Mouse (Mus musculus) stomach, embryonic 14.5 days (tissue): Measurements from ENCODE around the gene Slc22a23. TPM values are rescaled to one million over a fixed set of nuclear protein-coding genes. Genes with fewer than 3 reads are reported as not detected.
A peak's percentile ranks its signal among the peaks of the same experiment; 100 is the strongest.

ENCODE experiments used
- ATAC-seq: fragments of 200-750 bp; cut with Nextera tagmentation; 2 replicates; pipeline ENCODE4 v1.8.0; 2017; ENCODE audit warnings: low read depth, moderate TSS enrichment; ENCODE audit not compliant: insufficient number of reproducible peaks, insufficient read depth, low FRiP score
- H3K27ac ChIP-seq: fragments of 300-500 bp; sonication (generic); 2 replicates; pipeline ENCODE4 v1.5.1; 2014; ENCODE audit warnings: mild to moderate bottlenecking, low read length, moderate library complexity, mixed read lengths
- H3K27me3 ChIP-seq: fragments of 300-500 bp; sonication (generic); 2 replicates; pipeline ENCODE4 v1.6.1; 2014; ENCODE audit warnings: low read length, control low read depth, mixed read lengths; ENCODE audit not compliant: control insufficient read depth, insufficient read depth
- H3K36me3 ChIP-seq: fragments of 300-500 bp; sonication (generic); 2 replicates; pipeline ENCODE4 v1.6.1; 2014; ENCODE audit warnings: mild to moderate bottlenecking, control low read depth, low read length, moderate library complexity, mixed read lengths; ENCODE audit not compliant: control insufficient read depth, insufficient read depth
- H3K4me1 ChIP-seq: fragments of 300-500 bp; sonication (generic); 2 replicates; pipeline ENCODE4 v1.6.1; 2014; ENCODE audit warnings: low read length, control low read depth, mixed read lengths; ENCODE audit not compliant: control insufficient read depth, insufficient read depth
- H3K4me2 ChIP-seq: fragments of 300-500 bp; sonication (generic); replicated peaks from 2 replicates; pipeline ENCODE4 v1.6.1; 2014; ENCODE audit warnings: low read depth, low read length, control low read depth
- H3K4me3 ChIP-seq: fragments of 300-500 bp; sonication (generic); 2 replicates; pipeline ENCODE4 v1.5.1; 2014; ENCODE audit warnings: low read depth, low read length, control low read depth
- H3K9ac ChIP-seq: fragments of 300-500 bp; sonication (generic); replicated peaks from 2 replicates; pipeline ENCODE4 v1.6.1; 2014; ENCODE audit warnings: low read depth, mild to moderate bottlenecking, control low read depth, low read length, moderate library complexity, mixed read lengths
- H3K9me3 ChIP-seq: fragments of 300-500 bp; sonication (generic); 2 replicates; pipeline ENCODE4 v1.6.1; 2016; ENCODE audit warnings: low read depth, low read length, control low read depth; ENCODE audit not compliant: control insufficient read depth
- WGBS: fragments of 180-500 bp; shearing (Covaris S2); extraction: QIAGEN DNeasy Blood & Tissue Kit; methylation state at CpG from one replicate; pipeline ENCODE4 v1.1.7; 2014; 5-methylcytosine and 5-hydroxymethylcytosine counted together
- polyA plus RNA-seq: library from polyadenylated mRNA; unstranded; fragments of >200 nt; fragmentation: Nextera tagmentation; extraction: Ambion mirVana; gene quantifications from 2 replicates; pipeline ENCODE4 v1.2.1, GENCODE M21; 2014

Slc22a23 gene
- polyA plus RNA-seq, 1 experiment from 2014 or later = 4.9 TPM

DNA sequence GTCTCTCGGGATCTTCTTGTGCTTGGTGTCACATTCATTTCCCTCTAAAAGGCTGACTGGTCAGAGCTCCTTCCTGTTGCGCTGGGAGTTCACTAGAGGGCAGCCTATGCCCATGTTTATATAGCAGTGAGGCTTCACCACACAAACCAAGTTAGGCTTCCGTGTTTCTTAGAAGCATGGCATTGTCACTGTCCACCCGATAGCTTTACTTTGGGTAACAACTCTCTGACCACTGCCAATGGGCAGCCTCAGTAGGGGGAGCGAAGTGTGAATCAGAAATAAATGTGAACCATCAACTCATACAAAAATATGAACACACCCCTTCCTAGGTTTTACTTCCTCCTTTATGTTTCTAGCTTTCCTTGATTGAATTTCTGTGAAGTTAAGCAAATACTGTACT, 157.4 kb downstream of the Slc22a23 start:
- H3K4me2 ChIP-seq = no peak overlapping the region; the same call in 1 of the 2 replicates
- H3K36me3 ChIP-seq = no peaks in the 10 kb centered on the region
- H3K4me1 ChIP-seq = peaks cover under 1% of the 10 kb centered on the region; the same call in 1 of the 2 replicates
- no peak overlapping the region for H3K4me3 ChIP-seq
- H3K9ac ChIP-seq = no peak overlapping the region
- H3K27ac ChIP-seq = no peak overlapping the region
- H3K9me3 ChIP-seq = no peaks in the 10 kb centered on the region
- ATAC-seq = peak; percentile 75; the same call in 1 of the 2 replicates
- 12% methylated on average over 5 of the region's 5 CpGs for WGBS
- H3K27me3 ChIP-seq = no peaks in the 10 kb centered on the region

DNA sequence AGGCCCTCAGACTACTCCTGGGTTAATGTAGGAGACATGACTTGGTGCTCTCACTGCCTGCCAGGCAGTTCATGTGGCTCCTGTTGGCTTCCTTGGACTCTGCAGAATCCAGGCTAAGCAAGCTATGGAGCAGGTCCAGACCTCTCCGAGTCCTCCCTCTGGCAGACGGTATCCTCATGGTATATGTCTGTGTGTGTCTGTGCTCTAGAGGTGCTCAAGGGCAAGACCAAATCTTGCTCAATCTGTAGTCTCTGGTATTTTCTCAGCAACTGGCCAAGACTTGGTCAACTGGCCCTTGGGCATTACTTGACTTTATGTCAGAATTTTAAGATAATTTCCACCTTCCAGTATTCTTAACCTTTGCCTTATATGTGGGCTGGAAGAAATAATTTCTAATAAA, 159.6 kb downstream of the Slc22a23 start:
- WGBS = 91% methylated on average over 2 of the region's 2 CpGs
- ATAC-seq = no peak
- Histone ChIP-seq H3K27me3 (no peaks in the 10 kb centered on the region), H3K9ac (no peak overlapping the region), H3K9me3 (no peaks in the 10 kb centered on the region), H3K36me3 (no peaks in the 10 kb centered on the region), H3K4me1 (no peaks in the 10 kb centered on the region), H3K27ac (no peak overlapping the region), H3K4me2 (no peak overlapping the region), H3K4me3 (no peak overlapping the region)

DNA sequence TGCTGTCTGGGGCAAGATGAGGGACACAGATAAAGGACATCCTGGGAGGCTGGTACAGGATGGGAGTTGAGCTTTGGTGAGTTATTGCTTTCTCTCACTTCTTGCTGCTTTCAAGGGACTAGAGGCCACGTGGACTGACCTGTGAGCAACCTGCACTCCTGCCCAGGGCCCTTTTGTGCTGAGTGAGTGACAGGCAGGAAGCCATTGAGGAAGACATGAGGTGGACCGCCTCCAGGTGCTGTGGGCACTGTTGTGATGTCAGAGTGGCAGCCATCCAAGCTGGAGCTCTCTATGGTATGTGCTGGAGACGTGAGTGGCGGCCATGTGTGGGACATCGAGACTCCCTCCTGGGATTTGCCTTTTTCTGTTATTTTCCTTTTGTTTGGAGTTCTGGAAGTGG, 163.4 kb downstream of the Slc22a23 start:
- H3K27ac ChIP-seq = no peak overlapping the region
- no peaks in the 10 kb centered on the region for H3K27me3 ChIP-seq
- no peaks in the 10 kb centered on the region for H3K9me3 ChIP-seq
- ATAC-seq = no peak
- H3K36me3 ChIP-seq = no peaks in the 10 kb centered on the region
- no peak overlapping the region for H3K4me2 ChIP-seq
- H3K9ac ChIP-seq = no peak overlapping the region
- WGBS = 85% methylated on average over 5 of the region's 5 CpGs
- no peaks in the 10 kb centered on the region for H3K4me1 ChIP-seq
- H3K4me3 ChIP-seq = no peak overlapping the region

DNA sequence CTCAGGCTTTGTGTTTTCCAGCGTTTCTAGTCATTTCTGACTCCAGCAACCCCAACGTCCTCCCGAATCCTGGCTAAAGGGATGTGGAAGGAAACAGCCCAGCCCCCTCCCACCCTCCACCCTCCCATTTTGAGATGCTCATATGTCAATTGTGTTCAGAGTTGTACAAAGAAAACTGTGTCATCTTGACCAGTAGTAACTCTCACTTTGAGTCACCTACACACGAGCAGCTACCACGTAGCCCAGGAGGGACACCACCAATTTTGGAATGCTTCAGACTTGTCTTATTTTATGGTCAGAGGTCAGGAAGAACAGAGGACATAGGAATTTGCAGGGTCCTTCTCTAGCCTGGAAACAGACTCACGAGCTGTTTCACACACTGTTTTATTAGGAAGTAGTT, 171.0 kb downstream of the Slc22a23 start:
- Histone ChIP-seq H3K4me3 (no peak overlapping the region), H3K9ac (no peak overlapping the region), H3K27ac (no peak overlapping the region), H3K4me2 (no peak overlapping the region), H3K27me3 (no peaks in the 10 kb centered on the region), H3K36me3 (no peaks in the 10 kb centered on the region), H3K9me3 (no peaks in the 10 kb centered on the region), H3K4me1 (no peaks in the 10 kb centered on the region)
- no peak for ATAC-seq
- 96% methylated on average over 6 of the region's 6 CpGs for WGBS

DNA sequence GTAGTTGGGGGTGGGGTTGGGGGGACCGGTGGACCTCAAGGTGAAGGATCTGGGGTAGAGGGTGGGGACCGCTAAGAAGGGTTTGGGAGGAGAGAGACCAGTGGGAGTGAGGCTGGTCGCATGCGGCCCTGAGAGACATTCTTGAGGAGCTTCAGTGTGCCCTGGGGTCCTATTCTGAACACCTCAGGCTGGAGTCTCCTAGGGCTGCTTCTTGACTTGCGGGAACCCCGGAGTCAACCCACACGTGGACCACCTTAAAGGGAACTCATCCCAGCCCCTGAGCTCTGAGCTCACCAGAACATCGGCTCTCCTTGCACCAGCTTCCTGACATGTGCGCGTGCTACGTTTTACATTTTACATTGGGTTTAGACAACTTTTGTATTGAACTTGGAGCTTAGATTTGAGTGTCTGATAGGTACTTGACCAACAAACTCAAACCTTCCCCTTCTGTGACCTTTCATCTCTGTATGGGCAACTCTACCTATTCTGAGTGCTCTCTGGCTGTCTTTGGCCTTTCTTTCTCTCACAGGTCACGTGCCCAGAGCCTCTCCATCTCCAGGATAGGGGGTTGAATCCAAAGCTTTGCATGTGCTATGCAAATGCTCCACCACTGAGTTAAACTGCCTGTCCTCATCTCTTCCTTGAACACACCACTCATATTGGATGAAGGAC, 181.5 kb downstream of the Slc22a23 start:
- Histone ChIP-seq H3K27ac (peak overlapping the region; percentile 90), H3K9ac (peak overlapping the region; percentile 45; the same call in 1 of the 2 replicates), H3K36me3 (peaks cover 3% of the 10 kb centered on the region; the same call in 1 of the 2 replicates), H3K27me3 (no peaks in the 10 kb centered on the region), H3K4me3 (peak overlapping the region; percentile 60), H3K9me3 (no peaks in the 10 kb centered on the region), H3K4me2 (peak overlapping the region; percentile 70), H3K4me1 (peaks cover 10% of the 10 kb centered on the region; the same call in 1 of the 2 replicates)
- WGBS = 36% methylated on average over 12 of the region's 12 CpGs
- ATAC-seq = peak; percentile 72

DNA sequence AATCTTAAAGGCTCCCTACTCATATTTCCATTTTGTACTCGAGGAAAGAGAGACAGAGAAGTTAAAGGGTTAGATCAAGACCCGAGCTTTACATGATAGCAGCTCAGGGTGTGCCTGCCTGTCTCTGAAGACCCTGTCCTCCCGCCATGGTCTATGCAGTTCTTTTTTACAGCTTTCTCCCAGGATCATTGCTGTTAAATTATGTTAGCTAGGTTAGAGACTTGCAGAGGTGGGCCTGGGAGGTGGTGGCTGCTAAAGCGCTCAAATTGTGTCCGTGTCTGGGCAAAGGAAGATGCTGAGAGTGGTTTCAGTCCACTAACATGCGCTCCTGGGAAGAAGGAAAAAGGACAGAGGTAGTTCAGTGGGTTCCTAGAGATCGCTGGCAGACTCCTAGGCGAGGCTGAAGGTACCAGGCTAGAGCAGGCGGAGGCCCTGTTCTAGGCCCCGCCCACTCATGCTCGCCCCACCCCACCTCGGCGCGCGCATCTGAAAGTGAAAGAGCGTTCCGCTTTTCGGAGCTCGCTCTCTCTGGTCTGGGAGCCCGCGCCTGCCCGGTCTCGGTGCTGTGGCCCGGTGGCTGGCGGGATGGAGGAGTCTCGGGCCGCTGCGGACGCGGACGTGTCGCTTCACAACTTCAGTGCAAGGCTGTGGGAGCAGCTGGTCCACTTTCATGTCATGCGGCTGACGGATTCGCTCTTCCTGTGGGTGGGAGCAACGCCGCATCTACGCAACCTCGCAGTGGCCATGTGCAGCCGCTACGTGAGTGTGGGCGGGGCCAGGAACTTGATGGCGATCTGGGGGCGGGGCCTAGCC, 182.3 kb downstream of the Slc22a23 start, which contains the start of gene Psmg4:
Gene Psmg4 (plus strand): TSS at position 474 of the 813 bp plus-strand sequence.
- H3K9me3 ChIP-seq = no peaks in the 10 kb centered on the region
- H3K4me3 ChIP-seq = peak within 1 kb of the TSS; percentile 60
- peak within 1 kb of the TSS; percentile 70 for H3K4me2 ChIP-seq
- WGBS = 2% methylated on average over 44 of the region's 44 CpGs
- peak within 1 kb of the TSS; percentile 45 for H3K9ac ChIP-seq
- H3K4me1 ChIP-seq = peaks cover 10% of the 10 kb centered on the region; the same call in 1 of the 2 replicates
- no peaks in the 10 kb centered on the region for H3K27me3 ChIP-seq
- peak; percentile 94 for ATAC-seq
- peaks cover 3% of the 10 kb centered on the region; the same call in 1 of the 2 replicates for H3K36me3 ChIP-seq
- H3K27ac ChIP-seq = peak within 1 kb of the TSS; percentile 90

DNA sequence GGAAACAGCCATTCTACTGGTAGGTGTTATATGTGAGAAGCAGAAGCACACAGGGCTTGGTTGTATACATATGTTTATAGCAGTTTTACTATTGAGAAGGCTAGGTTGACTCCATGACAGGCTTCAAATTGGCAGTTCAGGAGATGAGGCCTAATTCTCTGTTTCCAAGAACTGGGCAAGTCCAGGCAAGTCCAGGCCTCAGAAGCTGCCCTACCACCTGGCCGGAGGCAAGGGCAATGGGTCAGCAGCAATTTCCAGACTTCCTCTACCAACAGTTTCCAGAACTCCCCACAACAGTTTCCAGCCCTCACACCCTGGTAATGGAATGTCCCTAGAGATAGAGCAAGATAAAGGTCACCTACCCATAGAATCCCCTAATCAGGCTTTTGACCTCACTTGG, 185.1 kb downstream of the Slc22a23 start:
- no peaks in the 10 kb centered on the region for H3K36me3 ChIP-seq
- 75% methylated on average over 1 of the region's 1 CpGs for WGBS
- H3K27me3 ChIP-seq = no peaks in the 10 kb centered on the region
- no peak for ATAC-seq
- H3K4me1 ChIP-seq = peaks cover 10% of the 10 kb centered on the region; the same call in 1 of the 2 replicates
- H3K4me2 ChIP-seq = no peak overlapping the region
- no peak overlapping the region for H3K9ac ChIP-seq
- no peak overlapping the region for H3K27ac ChIP-seq
- H3K9me3 ChIP-seq = no peaks in the 10 kb centered on the region
- H3K4me3 ChIP-seq = no peak overlapping the region

- no peak overlapping the region for H3K4me2 ChIP-seq
- no peaks in the 10 kb centered on the region for H3K36me3 ChIP-seq
- no peak overlapping the region for H3K4me3 ChIP-seq
- H3K4me1 ChIP-seq = peaks cover 9% of the 10 kb centered on the region; the same call in 1 of the 2 replicates
- no peak overlapping the region for H3K27ac ChIP-seq
- no peak overlapping the region for H3K9ac ChIP-seq
- no peak for ATAC-seq
- 83% methylated on average over 3 of the region's 3 CpGs for WGBS
- H3K27me3 ChIP-seq = no peaks in the 10 kb centered on the region
- no peaks in the 10 kb centered on the region for H3K9me3 ChIP-seq
Measured at GRCm38 (mm10) chr13:34157596-34158157, 187.3 kb downstream of the Slc22a23 start.
